Mouse (Mus musculus) frontal cortex, postnatal 25 days (tissue): ENCODE measurements around the gene Hapln1.

ENCODE experiments used
- DNase-seq, 2 experiments: peaks; one replicate each; pipeline ENCODE4 v3.0.0; 2022; ENCODE audit warnings: low spot score in 2 of 2

The Hapln1 gene

GRCm38 (mm10) chr13:89539205-89539886 is at the start of gene Hapln1:
Gene Hapln1 (plus strand): TSS chr13:89539796.
- peak; percentile 17 to 37 for DNase-seq

- DNase-seq, result no peak
Observed at GRCm38 (mm10) chr13:89493169-89493568, 46.4 kb upstream of the Hapln1 start.

GRCm38 (mm10) chr13:89493678-89494077 is 45.9 kb upstream of the Hapln1 start:
- DNase-seq, result no peak

GRCm38 (mm10) chr13:89496569-89496968 is 43.0 kb upstream of the Hapln1 start:
- DNase-seq, result no peak

GRCm38 (mm10) chr13:89499419-89499818 is 40.2 kb upstream of the Hapln1 start:
- no peak for DNase-seq

GRCm38 (mm10) chr13:89521507-89521908 is 18.1 kb upstream of the Hapln1 start:
- no peak for DNase-seq

GRCm38 (mm10) chr13:89528716-89529115 is 10.9 kb upstream of the Hapln1 start:
- no peak for DNase-seq

GRCm38 (mm10) chr13:89530386-89530785 is 9.2 kb upstream of the Hapln1 start:
- no peak for DNase-seq

GRCm38 (mm10) chr13:89539887-89540264 is 280 bp downstream of the Hapln1 start:
- DNase-seq, result no peak

- DNase-seq, result no peak
Observed at GRCm38 (mm10) chr13:89540301-89540982, 846 bp downstream of the Hapln1 start.

GRCm38 (mm10) chr13:89543003-89543402 is 3.4 kb downstream of the Hapln1 start:
- no peak for DNase-seq

- peak; percentile 43 to 51 for DNase-seq
Observed at GRCm38 (mm10) chr13:89548203-89548740, 8.7 kb downstream of the Hapln1 start.

- no peak for DNase-seq
Observed at GRCm38 (mm10) chr13:89549507-89549906, 9.9 kb downstream of the Hapln1 start.

- DNase-seq, result no peak
Observed at GRCm38 (mm10) chr13:89551502-89551901, 11.9 kb downstream of the Hapln1 start.

- no peak for DNase-seq
Observed at GRCm38 (mm10) chr13:89564518-89564917, 24.9 kb downstream of the Hapln1 start.

GRCm38 (mm10) chr13:89566300-89566699 is 26.7 kb downstream of the Hapln1 start:
- no peak for DNase-seq

GRCm38 (mm10) chr13:89579115-89579514 is 39.5 kb downstream of the Hapln1 start:
- DNase-seq, result no peak

GRCm38 (mm10) chr13:89583138-89583746 is 43.6 kb downstream of the Hapln1 start:
- no peak for DNase-seq

GRCm38 (mm10) chr13:89583747-89584738 is 44.4 kb downstream of the Hapln1 start:
- no peak for DNase-seq

GRCm38 (mm10) chr13:89585144-89585543 is 45.5 kb downstream of the Hapln1 start:
- no peak for DNase-seq

- no peak for DNase-seq
Observed at GRCm38 (mm10) chr13:89595105-89595504, 55.5 kb downstream of the Hapln1 start.
